Mouse (Mus musculus) hematopoietic stem cell, adult 5-6 weeks (primary cell): ENCODE data around the gene Gm20696. TPM values are rescaled to one million over a fixed set of nuclear protein-coding genes. Genes with fewer than 3 reads are reported as not detected.
A peak's percentile ranks its signal among the peaks of the same experiment; 100 is the strongest.

Source experiments
- ATAC-seq, 2 experiments: fragments of 125-278 bp in 1 of 2; replicated peaks in 1 of 2; 2 replicates each; pipeline ENCODE4 v1.8.0; 2016 to 2017; ENCODE audit warnings: inconsistent platforms in 2 of 2, mild to moderate bottlenecking in 2 of 2, moderate number of reproducible peaks in 2 of 2, low read depth in 1 of 2, moderate TSS enrichment in 1 of 2; ENCODE audit not compliant: low FRiP score in 2 of 2, poor library complexity in 2 of 2, severe bottlenecking in 2 of 2, insufficient read depth in 1 of 2, low TSS enrichment in 1 of 2
- total RNA-seq: library from RNA; stranded (forward); fragments of 172-1452, 232-1000 nt; gene quantifications from 2 replicates; pipeline ENCODE4 v1.2.3, GENCODE M21; 2017

The Gm20696 gene
- total RNA-seq, 1 experiment from 2014 or later, result 1.9 TPM

DNA sequence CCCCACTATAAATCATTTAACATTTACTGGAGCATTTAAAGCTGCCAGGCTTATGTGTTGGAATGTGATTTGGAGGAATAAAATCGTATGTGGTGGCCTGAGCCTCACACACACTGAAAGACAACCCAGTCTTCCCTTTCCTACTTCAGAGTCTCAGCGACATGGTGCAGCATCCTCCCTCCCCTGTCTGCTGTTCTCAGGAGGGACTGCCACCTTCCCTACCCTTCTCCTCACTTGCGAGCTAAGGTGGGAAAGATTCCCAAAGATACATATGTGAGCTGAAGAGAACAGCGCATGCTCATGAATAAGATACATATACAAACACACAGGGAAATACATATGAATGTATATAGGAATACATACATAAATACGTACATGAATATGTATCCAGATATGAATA is 333.5 kb downstream of the Gm20696 start:
- ATAC-seq, result no peak

DNA sequence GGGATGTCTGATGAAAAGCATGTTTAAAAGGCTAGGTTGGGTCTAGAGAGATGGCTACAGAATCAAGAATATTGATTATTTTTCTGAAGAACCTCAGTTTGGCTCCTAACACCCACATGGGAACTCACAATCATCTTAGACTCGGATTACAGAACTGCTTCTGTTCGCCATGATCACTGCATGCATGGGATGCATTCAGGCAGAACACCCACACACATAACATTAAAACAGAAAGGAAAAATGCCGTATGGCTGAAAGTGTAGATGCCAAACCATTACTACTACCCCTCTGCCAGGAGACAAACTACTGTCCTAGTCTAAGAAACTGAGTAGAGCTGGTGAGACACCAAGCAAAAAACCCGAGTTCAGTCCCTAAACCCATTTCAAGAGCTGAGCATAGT is 336.4 kb downstream of the Gm20696 start:
- no peak for ATAC-seq

DNA sequence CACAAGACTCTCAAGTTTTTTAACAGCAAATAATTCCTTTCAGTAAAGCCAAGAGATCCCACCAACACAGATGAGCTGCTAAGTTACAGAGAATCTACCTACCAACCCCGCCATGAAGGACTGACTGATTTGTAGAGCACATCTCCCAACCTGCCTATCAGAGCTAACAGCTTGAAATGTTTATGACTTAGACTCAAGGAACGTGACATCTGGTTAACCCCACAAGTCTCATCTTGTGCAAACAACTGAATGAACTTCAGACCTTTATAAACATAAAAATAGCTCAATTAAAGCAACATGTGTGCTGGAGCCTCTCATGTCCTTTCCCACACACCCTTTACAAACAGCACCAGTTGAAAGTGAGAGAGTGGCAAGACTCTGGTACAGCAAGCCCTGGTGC is 338.0 kb downstream of the Gm20696 start:
- ATAC-seq, result no peak

DNA sequence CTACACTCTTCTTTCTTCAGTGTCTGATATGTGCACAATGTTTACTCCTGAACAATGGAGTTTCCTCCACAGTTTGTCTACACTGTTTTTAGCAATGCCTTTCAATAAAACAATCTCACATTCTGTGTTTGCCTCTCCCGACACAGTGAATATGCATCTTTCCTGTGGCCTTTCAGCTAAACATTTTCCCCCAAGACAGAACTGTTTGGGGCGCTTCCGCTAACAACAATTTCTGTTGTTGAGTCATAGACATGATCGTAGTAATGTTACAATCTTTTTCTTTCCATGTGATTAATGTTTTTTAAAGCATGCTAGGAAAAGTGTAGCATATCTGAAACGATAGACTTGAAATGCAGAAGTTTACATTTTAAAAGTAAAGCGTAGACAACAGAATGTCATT is 338.5 kb downstream of the Gm20696 start:
- ATAC-seq, result no peak

DNA sequence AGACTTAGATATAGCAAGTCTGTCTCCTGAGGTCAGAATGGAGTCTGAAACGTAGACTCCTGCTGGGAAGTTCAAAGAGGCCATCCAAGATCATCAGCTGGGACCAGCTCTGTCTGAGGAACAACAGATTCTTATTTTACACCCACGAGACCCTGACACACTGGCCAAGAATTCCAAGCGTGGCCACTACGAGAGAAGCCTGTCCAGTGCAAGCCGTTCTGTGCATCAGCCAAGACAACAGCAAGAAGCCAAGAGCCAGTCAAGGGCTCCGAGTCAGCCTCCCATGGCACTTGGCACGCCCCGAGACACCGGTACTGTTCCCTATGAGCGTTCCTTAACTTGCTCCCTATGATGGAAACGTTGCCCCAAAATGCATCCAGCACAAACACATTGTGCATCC is 338.9 kb downstream of the Gm20696 start:
- no peak for ATAC-seq

DNA sequence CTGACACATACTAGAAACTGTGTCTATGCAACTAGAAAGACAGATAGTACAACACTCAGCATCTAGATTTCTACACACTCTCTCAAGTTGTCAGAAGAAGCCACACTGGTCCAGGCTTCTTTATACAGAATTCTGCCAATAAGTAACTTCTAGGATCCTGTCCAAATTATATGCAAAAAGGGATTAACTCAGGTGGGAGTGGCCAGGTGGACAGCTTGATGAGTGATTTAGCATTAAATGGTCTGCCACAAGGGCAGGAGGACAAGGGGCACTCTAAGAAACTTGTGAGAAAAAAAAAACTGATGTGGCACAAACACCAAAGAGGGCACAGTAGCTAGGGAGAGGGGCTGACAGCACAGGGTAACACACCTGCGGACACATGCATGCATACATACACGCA is 340.7 kb downstream of the Gm20696 start:
- ATAC-seq, result no peak

DNA sequence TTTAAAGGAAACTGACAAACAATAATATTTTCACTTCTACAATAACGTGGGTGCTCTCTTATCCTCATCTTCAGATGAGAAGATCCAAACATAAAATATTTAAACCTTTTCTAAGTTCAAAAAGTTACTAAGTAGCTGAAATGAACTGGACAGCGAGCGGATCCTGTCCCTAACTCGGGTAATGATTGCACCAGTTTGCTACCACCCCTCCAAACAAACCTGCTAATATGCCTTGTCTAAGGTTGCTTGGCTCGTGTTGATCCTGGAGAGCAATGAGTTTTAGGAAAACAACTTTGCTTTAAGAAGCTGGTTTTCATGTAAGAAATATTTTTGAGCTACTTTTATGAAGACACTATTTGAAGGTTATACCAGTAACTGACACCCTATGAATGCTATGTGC is 341.1 kb downstream of the Gm20696 start:
- no peak for ATAC-seq

DNA sequence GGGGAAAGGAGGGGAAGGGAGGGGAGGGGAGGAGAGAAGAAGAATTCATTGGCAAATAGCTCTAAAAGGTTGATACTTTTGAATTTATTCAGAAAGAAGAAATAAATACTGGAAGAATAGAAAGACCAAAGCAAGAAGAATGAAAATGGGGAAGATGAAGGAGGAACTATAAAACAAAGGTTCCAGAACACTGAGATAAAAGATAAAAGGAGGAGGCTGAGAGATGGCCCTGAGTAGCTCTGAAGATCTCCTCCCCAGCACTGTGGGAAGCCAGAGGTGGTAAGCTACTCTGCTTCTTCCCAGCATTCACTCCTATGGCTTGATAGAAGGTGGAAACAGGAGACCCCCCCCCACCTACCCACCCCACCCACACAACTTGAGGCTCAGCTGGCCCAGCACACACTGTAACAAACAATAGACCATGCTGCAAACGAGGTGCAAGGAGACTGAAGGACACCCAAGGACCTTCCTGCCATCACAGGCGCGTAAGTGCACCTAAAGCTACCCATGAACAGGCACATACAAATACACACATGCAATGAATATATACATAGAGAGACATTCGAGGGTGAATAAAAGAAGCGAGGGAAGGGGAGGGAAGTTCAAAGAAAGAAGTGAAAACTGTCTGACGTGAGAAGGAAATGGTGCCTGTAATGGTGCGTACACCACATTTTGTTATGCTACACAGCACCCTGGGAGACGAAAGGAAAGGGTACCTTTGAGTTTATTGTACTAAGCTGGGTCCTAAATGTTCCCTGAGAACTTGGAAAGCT is 344.3 kb downstream of the Gm20696 start:
- ATAC-seq, result no peak

DNA sequence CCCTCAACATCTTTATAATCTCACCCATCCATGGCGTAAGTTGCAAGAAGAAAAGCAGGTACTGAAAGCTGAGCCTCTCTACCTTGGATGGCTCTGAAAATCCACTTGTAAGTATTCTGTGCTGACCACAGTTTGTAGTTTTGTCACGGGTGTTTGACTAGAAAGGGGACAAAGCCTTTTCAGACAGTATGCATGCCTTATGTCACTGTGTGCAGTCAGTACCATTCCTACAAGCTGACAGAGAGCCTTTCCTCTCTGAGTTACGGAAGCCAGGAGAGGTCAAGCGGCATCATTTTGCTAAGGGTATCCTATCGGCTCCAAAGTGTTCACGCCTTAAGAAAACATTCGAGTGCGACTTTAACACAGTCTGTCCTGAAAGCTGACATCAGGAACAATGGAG is 346.2 kb downstream of the Gm20696 start:
- no peak for ATAC-seq

DNA sequence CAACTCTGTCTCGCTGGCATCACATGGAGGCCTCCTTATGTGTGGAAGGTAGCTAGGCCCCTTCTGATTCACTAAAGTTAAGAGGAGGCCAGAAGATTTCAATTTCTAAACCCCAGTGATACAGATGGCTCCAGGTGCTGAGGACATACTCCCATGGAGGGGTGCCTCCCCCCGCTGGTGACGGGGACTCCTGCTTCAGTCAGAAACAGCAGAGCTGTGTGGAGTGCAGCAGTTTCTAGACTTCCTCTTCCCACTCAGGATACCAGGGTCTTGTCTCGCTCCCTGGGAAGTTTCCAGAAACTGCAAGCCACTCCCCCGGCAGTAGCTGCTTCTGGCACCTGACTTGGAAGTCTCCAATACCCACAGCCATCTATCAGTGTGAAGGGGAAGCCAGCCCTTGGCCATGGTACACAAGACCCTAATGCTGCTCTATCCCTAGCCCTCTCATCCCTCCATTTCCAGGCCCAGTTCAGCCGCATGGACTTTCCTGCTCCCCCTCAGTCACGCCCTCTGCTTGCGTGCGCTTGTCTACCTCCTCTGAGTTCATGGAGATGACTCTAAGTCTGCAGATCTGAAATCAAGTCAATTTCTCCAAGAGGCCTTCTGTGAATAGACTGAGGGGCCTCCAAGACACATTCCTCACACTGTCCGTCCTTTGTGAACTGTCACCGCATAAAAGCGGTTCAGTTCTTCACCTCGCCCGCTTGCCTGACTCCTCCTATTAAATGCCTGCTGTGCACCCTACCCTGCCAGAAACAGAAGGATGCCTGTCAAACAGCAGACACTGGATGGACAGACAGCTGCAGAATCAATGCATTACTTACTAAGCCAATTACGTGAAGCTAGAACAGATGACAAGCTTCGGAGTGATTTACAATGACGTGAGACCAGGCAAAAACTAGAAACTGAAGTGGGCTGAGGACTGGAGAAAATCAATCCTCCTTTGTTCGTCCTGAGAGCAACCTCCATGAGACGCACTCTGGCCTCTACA is 346.9 kb downstream of the Gm20696 start:
- peak; percentile 46 to 57 for ATAC-seq

DNA sequence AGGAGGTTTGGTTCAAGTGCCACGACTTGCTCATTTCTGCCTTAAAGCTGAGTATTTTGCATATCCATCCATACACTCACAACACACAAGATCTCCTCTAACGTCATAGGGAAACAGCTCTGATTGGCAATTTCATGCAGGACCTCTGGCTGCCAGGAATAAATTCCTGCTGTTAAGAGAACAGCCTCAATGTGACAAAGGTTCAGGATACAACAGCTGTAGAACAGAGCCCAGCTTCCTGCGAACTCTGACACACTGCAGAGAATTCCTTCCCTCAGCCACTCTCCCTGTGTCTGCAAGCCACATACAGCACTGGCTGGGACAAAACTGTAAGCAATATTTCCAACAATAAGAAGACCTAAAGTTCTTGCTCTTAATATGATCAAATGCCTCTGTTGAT is 351.9 kb downstream of the Gm20696 start:
- ATAC-seq, result no peak

DNA sequence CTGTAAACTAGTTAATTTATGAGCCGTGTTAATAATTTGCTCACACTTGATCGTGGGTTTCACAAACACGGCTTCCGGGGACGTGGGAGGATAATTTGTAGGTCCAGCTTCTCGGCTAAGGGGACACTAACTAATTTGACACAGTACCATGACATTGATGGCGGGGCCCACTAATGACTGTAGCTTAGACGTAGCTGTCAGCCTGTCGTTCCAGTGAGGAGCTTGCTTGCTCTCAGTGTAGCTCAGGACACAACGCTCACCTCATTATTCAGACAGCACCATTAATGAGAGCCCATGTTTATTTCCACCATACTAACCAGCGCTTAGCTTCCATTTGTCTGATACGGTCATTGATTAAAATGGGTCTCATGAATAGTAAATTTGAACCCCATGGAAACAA is 356.1 kb downstream of the Gm20696 start:
- ATAC-seq, result no peak

DNA sequence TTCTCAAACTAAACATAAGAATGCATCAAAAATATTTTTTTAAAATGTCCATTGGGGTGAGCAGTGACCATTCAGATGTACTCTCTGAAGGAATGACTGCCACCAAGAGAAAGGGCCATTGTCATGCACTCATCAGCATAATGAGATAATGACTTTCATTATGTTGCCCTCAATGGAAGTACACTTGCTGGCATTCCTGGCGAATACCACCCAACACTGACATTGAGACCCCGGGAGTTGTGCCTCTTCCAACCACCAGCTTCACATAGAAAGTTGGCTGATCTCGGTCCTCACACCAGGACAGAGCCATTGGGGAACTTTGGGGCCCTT is 356.5 kb downstream of the Gm20696 start:
- ATAC-seq, result no peak

DNA sequence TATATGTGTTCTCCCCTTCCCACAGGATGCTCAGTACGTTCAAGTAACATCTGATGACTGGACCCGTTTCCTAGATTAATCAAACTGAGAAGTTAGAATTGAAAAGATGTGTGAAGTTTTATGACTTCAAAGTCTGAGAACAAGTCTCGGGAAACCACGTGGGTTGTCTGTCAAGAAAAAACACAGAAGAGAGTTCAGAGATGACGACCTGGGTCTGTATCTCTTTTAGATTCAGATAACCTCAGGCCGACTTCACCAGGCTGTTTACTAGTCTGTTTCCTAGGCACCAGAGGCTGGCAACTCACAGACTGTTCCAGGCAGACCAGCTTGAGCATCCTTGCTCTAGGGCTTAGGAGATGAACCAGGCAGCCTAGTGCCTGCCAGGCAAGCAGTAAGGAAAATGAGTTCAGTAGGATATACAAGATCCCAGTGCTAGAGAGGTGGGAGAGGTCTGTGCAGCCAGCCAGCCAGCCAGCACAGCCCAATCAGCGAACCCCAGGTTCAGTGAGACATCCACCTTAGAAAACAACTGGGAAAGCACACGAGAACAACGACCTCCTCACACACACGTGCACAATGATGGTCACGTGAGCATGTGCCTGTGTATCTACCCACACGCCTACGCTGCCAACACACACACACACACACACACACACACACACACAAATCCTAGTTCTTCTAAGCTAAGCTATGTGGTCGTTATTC is 357.0 kb downstream of the Gm20696 start:
- ATAC-seq, result no peak

DNA sequence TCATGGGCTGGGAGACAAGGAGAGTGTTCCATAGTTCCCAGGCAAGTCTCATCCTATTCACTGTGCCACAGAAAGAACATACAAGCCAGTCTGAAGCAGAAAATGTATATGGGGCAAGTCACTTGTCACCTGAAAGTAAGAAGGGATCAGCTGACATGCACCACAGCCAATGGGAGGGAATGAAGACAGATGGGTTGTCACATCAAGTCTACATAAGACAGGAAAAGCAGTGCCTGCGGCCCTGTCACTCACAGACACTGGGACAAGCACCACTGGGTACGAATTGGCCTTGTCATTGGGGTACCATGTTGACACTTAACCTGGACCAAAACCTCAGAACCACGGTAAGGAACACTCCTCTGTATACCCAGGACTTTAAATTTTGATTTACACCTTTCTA is 360.8 kb downstream of the Gm20696 start:
- no peak for ATAC-seq

DNA sequence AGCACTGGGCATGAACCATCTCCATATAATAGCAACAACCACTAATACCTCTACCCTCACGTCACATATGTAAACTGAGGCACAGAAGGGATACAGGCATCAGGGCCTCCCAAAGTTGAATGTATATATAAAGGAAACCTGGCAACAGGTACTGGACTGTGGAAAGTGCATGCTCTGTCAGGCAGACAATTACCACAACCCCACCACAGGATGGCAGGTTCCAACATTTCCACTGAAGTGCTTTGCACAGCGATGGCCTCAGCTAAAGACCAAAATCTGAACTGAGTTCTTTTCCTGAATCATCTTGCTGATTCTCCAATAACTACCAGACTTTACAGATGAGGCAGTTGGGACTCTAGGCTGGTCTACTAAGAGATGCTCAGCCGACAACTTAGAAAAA is 361.4 kb downstream of the Gm20696 start:
- no peak for ATAC-seq

DNA sequence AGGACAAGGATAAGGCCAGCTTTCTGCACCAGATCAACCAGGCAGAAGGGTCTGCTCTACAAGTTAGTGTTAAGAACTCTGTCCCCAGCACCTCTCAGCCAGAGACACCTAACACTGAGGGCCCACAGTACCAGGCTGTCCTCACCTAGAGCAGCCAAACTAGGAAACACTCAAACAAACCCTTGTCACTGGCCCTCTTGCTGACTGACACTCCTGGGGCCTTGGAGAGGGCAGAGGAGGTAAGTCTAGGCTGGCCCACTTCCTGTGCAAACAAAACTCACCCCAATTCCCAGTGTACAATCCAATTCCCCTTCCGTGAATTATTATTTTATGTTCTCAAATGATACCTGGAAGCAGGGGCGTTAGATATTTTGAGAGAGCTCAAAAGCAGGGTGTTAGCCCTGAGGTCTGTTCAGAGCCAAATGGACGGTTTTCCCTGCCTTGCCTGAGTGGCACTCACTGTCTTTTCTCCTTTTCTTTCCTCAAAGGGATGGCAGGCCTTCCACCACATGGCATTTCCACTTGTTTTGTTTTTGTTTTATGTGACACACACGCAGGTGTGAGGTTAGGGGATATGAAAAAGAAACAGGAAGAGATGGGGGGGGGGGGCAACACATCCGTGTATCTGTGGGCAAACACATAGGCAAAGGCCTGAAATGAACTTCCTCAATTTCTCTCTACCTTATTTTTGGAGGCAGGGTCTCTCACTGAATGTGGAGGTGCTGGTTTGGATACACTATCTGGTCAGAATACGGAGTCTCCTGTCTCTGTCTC is 363.7 kb downstream of the Gm20696 start:
- peak; percentile 25 to 37; a peak in 2 of 4 replicates for ATAC-seq
